Mouse (Mus musculus) right cerebral cortex, postnatal 25 days (tissue): ENCODE results near the gene Ifi207.
"Not testable (repeated sequence)": the region's sequence is repeated elsewhere in the genome, so short reads cannot be mapped to it uniquely, and the experiment has no call there.

ENCODE experiments used
- DNase-seq: peaks from one replicate; pipeline ENCODE4 v3.0.0; 2022

Gene Ifi207

DNA sequence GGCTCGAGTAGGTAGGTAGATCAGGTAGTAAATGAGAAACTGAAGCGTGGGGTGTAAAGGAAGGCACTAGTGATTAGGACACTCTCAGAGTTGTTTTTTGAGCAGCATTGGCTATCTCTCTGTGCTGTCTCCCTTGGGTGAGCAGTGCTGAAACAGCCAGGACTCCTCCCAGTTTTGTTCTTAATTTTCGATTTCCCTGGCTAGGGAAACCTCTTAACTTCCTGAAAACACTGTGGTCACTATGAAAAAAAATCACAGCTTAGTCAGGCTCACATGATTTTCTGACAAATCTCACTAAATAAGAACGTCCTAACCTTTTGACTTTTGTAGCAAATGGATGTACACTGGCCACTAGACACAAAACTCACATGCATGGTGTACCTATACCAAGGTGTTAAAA lies at the start of gene Ifi207:
Gene Ifi207 (minus strand): TSS at position 92 of the 400 bp plus-strand sequence.
- DNase-seq: no peak

DNA sequence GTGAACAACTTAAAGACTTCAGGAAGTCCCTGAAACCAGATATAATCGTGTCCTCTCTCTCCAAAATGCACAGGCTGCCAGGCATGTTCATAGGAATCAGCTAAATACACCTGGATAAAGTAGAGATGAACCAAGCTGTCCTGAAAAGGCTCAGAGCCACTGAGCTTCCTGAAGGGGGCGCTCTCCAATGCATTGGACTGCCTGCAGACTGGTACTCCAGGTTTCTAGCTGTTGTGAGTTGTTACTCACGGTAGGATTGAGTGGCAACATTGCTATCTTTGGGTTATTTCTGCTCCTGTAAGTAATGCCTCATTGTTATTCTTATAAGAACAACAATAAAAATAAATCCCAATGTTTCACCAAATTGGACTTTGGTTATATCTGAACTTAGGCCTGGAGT lies 31.9 kb upstream of the Ifi207 start:
- DNase-seq: not testable (repeated sequence)

GRCm38 (mm10) chr1:173766848-173767617 lies 25.5 kb upstream of the Ifi207 start, which contains the start of gene Ifi204:
Ifi204 (minus strand) TSS chr1:173766943.
- not testable (repeated sequence) for DNase-seq

DNA sequence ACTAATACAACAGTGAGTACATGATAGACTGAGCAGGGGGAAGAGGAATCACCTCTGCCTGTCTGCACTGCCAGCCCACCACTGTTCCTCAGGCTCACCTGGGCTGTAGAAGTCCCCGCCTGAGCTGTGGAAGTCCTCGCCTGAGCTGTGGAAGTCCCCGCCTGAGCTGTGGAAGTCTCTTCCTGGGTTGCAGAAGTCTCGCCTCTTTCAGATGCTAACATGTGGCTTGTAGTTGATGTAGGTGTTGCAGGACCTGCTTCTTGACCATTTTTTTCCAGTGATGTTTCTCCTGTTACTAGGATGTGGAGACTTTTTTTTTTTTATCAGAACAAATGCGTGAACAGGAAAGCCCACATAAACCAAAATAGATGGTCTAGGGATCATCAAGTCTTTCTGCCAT lies 18.5 kb upstream of the Ifi207 start:
- DNase-seq: not testable (repeated sequence)

- DNase-seq: no peak
These were observed 715 bp upstream of the Ifi207 start for GRCm38 (mm10) chr1:173742262-173742661.

DNA sequence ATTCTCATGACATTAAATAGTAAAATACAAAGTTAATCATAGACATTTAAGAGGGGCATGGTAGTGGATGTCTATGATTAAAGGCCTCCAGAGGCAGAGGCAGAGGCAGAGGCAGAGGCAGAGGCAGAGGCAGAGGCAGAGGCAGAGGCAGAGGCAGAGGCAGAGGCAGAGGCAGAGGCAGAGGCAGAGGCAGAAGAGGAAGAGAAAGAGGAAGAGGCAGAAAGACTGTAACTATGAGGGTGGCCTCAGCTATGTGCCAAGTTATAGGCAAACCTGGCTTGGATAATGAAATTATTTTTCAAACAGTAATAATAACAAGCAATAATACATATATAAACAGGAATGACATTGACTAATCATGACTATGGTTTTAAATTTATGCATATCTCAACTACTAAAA lies 1.0 kb downstream of the Ifi207 start:
- DNase-seq: no peak

DNA sequence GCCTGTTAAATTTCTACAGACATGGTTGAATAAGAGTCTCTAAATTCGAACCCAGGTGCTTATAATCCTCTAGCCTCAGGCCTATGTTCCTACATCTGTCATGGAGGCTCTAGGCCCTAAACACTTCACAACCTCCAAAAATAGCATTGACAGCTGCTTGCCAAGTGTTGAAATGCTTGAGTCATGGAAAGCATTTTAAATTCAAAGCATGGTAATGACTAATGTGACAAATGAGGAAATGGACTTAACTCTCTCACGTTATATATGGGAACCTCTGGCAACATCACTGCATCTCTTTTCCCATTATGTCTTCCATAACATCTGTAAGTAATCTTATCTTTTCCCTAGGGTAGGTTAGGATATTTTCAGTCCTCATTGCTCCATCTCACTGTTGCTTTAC lies 4.6 kb downstream of the Ifi207 start:
- no peak for DNase-seq

- not testable (repeated sequence) for DNase-seq
These were observed 6.5 kb downstream of the Ifi207 start for GRCm38 (mm10) chr1:173735015-173735414.

DNA sequence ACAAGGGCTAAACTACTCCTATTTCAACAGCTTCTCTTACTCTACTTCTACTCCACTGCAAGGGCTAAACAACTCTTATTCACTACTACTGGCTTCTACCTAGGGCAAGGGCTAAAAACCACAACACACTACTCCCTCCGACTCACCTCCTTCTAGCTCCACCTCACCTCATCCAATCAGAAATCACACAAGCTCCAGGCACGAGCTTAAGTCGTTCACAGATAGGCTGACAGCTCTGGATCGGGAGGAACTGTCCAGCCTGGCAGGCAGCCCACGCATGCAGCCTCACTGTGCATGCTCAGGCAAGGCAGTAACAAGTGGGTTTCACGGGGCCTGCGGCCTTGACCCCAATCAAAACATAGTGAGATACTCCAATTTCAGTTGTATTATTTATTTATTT lies 8.3 kb downstream of the Ifi207 start:
- no peak for DNase-seq

- no peak for DNase-seq
These were observed 47.3 kb downstream of the Ifi207 start for GRCm38 (mm10) chr1:173694270-173694669.

DNA sequence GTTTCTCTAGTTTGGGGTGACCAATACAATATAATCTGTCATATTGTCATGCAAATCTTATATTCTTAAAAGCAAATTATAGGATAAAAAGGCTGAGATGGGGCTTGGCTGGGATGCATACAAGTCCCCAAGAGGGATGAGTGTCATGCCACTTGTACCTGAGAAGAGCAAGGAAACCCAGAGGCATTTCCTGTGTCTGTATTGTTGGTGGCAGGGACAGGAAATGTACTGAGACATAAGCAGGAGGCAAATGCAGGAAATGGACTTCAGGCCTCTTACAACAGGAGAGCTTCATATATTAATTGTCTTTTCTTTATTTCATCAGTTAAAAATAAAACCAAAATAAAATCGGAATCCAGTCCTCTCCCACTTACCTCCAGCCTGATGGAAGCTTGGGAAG lies 62.9 kb downstream of the Ifi207 start:
- not testable (repeated sequence) for DNase-seq

DNA sequence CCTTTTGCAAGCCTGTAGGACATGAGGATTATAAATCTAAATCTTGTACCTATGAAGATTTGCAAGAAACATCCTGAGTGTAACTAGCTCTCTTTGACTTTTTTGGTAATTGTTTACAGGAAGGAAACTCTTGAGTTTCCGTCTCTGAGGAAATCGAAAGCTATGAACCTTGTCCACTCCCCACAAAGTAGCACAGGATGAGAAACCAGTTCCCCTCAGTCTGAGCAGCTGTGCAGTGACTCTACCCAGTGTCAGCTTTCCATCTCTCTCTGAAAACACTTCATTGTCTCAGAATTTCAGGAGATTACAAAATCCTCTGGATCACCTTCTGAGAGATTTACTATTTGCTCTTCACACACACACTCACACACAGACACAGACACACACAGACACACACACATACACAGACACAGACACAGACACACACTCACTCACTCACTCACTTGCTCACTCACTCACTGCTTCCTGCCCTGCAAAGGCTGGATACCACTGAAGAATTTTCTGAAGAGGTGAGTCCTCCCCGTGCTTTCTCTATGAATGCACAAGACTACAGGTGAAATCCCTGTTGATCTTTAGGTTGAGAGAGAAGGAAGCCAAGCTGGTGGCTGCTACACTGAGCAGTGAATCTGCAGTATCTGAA lies 68.0 kb downstream of the Ifi207 start, which contains the start of gene Ifi208:
Gene Ifi208 (plus strand): TSS at position 218 of the 640 bp plus-strand sequence.
- not testable (repeated sequence) for DNase-seq
